Mouse (Mus musculus): ENCODE data around the gene Gpr4. TPM values are rescaled to one million over a fixed set of nuclear protein-coding genes. Genes with fewer than 3 reads are reported as not detected.

The Gpr4 gene
- total RNA-seq (2014; rRNA removed) (3.8 and 4.5 TPM in 2 replicates), polyA plus RNA-seq (2015; fragmentation: Nextera tagmentation; extraction: Ambion mirVana) (4.1 and 4.4 TPM in 2 replicates)

DNA sequence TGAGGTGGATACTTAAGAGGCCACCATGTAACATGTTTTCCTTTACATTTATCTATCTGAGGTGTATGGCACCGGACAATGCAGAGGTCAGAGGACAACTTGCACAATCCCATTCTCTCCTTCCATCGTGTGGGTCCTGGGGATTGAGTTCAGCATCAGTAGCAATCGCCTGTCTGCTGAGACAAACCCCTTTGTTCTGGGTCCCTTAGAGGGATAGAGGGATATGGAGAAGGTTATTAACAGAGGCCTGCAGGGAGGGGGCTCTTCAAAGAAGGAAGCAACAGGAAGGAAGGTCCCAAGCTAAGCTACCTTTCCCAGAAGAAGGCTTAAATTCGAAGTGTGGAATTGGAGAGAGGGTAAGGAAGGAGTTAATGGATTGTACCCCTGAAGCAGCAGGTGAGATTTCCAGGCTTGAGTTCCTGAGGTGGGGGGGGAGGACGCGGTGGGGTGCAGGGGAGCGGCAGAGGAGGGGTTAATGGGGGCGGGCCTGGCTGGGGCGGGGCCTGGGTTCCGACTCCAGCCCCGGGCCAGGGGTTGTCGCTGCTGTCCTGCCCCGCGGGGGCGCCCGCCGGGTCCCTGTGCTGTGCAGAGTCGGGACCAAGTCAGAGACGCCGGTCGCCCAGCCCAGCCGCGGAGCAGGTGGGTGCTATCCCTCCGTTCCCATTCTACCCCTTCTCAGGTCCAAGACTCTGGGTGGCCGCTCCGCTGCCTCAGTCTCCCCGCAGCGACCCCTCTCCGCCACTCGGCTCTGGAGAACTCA, at the start of gene Gpr4:
Gpr4 (plus strand) TSS at position 543 of the 760 bp plus-strand sequence.
- peak within 1 kb of the TSS; percentile 44 for H3K4me3 ChIP-seq (ENCODE audit: low read length)
- H3K36me3 ChIP-seq (ENCODE audit: insufficient read depth, low read length) = no peaks in the 10 kb centered on the region
- 2% methylated on average over 21 of the region's 30 CpGs for WGBS
- peak within 1 kb of the TSS; percentile 44; the same call in 1 of the 2 replicates for H3K9ac ChIP-seq (replicated peaks; ENCODE audit: low read length)
- DNase-seq (ENCODE audit: low spot score) (peak; percentile 50), ATAC-seq (peak; percentile 63; the same call in 1 of the 2 replicates)
- H3K27ac ChIP-seq = no peak within 1 kb of the TSS
- no peak for TF ChIP-seq CTCF (IDR thresholded peaks at IDR 0.05; ENCODE audit: low read depth)
- peak within 1 kb of the TSS; percentile 80 for H3K4me2 ChIP-seq (ENCODE audit: low read depth, low read length)
- H3K27me3 ChIP-seq (ENCODE audit: insufficient read depth, low read length) = no peaks in the 10 kb centered on the region
- no peaks in the 10 kb centered on the region for H3K9me3 ChIP-seq (ENCODE audit: low read length)
- no peaks in the 10 kb centered on the region for H3K4me1 ChIP-seq (ENCODE audit: insufficient read depth, low read length)

- Histone ChIP-seq H3K27me3 (ENCODE audit: insufficient read depth, low read length) (no peaks in the 10 kb centered on the region), H3K4me1 (ENCODE audit: insufficient read depth, low read length) (peaks cover 4% of the 10 kb centered on the region; the same call in 1 of the 2 replicates), H3K4me3 (ENCODE audit: low read length) (no peak overlapping the region), H3K27ac (no peak overlapping the region), H3K4me2 (ENCODE audit: low read depth, low read length) (no peak overlapping the region), H3K9ac (replicated peaks; ENCODE audit: low read length) (no peak overlapping the region), H3K36me3 (ENCODE audit: insufficient read depth, low read length) (no peaks in the 10 kb centered on the region), H3K9me3 (ENCODE audit: low read length) (no peaks in the 10 kb centered on the region)
- no peak for ATAC-seq
- DNase-seq (ENCODE audit: low spot score) = no peak
- TF ChIP-seq CTCF (IDR thresholded peaks at IDR 0.05; ENCODE audit: low read depth) = no peak
- 89% methylated on average over 7 of the region's 7 CpGs for WGBS
Observed at GRCm38 (mm10) chr7:19162928-19163327, 49.4 kb upstream of the Gpr4 start.

DNA sequence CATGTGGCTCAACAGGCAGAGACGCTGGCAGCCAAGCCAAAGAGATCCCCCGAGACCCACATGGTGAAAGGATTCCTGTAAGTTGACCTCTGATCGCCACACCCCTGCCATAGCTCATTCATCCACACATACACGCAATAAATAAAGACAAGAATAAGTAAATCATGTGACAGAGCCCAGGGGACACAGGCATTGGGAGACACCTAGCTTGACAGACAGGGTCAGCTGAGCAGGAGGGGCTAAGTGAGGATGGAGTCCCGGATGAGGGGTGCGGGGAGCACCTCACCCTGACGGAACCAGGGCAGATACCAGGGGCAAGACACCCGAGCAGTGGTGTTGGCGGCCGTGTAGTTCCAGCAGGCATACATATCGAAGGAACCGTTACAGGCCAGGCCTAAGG, 48.6 kb upstream of the Gpr4 start:
- Histone ChIP-seq H3K27ac (no peak overlapping the region), H3K27me3 (ENCODE audit: insufficient read depth, low read length) (no peaks in the 10 kb centered on the region), H3K4me1 (ENCODE audit: insufficient read depth, low read length) (peaks cover 4% of the 10 kb centered on the region; the same call in 1 of the 2 replicates), H3K9me3 (ENCODE audit: low read length) (no peaks in the 10 kb centered on the region), H3K4me2 (ENCODE audit: low read depth, low read length) (no peak overlapping the region), H3K9ac (replicated peaks; ENCODE audit: low read length) (no peak overlapping the region), H3K36me3 (ENCODE audit: insufficient read depth, low read length) (no peaks in the 10 kb centered on the region), H3K4me3 (ENCODE audit: low read length) (no peak overlapping the region)
- WGBS = 32% methylated on average over 12 of the region's 12 CpGs
- no peak for DNase-seq (ENCODE audit: low spot score)
- TF ChIP-seq CTCF (IDR thresholded peaks at IDR 0.05; ENCODE audit: low read depth) = no peak
- no peak for ATAC-seq

- H3K4me3 ChIP-seq (ENCODE audit: low read length) = no peak overlapping the region
- H3K36me3 ChIP-seq (ENCODE audit: insufficient read depth, low read length) = no peaks in the 10 kb centered on the region
- no peaks in the 10 kb centered on the region for H3K9me3 ChIP-seq (ENCODE audit: low read length)
- H3K9ac ChIP-seq (replicated peaks; ENCODE audit: low read length) = no peak overlapping the region
- no peak overlapping the region for H3K4me2 ChIP-seq (ENCODE audit: low read depth, low read length)
- H3K4me1 ChIP-seq (ENCODE audit: insufficient read depth, low read length) = peaks cover 4% of the 10 kb centered on the region; the same call in 1 of the 2 replicates
- DNase-seq (ENCODE audit: low spot score) (no peak), ATAC-seq (0 out of 2 replicates have a peak, but pooled peaks have one; percentile 18)
- WGBS = under 1% methylated on average over 6 of the region's 6 CpGs
- H3K27me3 ChIP-seq (ENCODE audit: insufficient read depth, low read length) = no peaks in the 10 kb centered on the region
- no peak overlapping the region for H3K27ac ChIP-seq
- TF ChIP-seq CTCF (IDR thresholded peaks at IDR 0.05; ENCODE audit: low read depth) = no peak
Observed at GRCm38 (mm10) chr7:19164189-19164588, 48.1 kb upstream of the Gpr4 start.

GRCm38 (mm10) chr7:19164978-19165377, 47.4 kb upstream of the Gpr4 start:
- H3K9me3 ChIP-seq (ENCODE audit: low read length) = no peaks in the 10 kb centered on the region
- peak overlapping the region; percentile 21 for H3K4me2 ChIP-seq (ENCODE audit: low read depth, low read length)
- DNase-seq (ENCODE audit: low spot score) (no peak), ATAC-seq (no peak)
- 3% methylated on average over 13 of the region's 13 CpGs for WGBS
- TF ChIP-seq CTCF (IDR thresholded peaks at IDR 0.05; ENCODE audit: low read depth) = no peak
- no peaks in the 10 kb centered on the region for H3K36me3 ChIP-seq (ENCODE audit: insufficient read depth, low read length)
- H3K27ac ChIP-seq = no peak overlapping the region
- no peaks in the 10 kb centered on the region for H3K27me3 ChIP-seq (ENCODE audit: insufficient read depth, low read length)
- H3K4me1 ChIP-seq (ENCODE audit: insufficient read depth, low read length) = peaks cover 1% of the 10 kb centered on the region; the same call in 1 of the 2 replicates
- no peak overlapping the region for H3K4me3 ChIP-seq (ENCODE audit: low read length)
- no peak overlapping the region for H3K9ac ChIP-seq (replicated peaks; ENCODE audit: low read length)

DNA sequence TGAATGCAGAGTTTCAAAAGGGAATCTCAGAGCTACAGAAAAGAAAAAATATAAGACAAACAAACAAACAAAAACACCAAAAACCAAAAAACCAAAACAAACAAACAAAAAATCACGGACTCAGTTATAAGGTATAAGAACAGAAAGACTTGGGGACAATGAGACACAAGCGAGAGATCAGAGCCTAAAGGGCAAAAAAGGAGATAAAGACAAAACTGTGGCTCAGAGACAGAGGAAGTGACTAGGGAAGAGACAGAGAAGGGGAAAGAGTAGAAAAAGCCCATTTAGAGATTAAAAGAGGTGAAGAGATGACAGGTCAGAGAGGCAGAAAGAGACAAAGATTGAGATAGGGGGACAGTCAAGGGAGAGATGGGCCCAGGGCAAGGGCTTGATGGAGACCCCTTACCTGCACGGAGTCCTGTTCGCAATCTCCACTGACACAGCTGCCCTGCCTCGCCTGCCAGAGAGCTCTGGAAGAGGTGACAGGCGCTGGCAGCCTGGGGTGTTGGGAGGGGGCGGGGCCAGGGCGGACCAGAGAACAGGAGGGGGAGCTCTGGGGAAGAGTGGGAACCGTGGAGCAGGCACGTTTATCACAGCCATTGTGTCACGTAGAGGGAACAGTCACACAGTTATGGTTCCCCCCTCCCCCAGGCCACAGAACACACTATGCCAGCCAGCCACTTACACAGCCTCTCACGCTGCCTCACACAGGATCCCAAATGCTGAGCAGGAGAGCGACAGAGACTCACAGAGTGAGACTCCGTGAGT, 46.5 kb upstream of the Gpr4 start, which contains the start of gene Gipr:
Gipr (minus strand) TSS at position 472 of the 768 bp plus-strand sequence.
- no peaks in the 10 kb centered on the region; the same call in 1 of the 2 replicates for H3K4me1 ChIP-seq (ENCODE audit: insufficient read depth, low read length)
- no peaks in the 10 kb centered on the region for H3K36me3 ChIP-seq (ENCODE audit: insufficient read depth, low read length)
- H3K27ac ChIP-seq = no peak within 1 kb of the TSS
- no peaks in the 10 kb centered on the region for H3K27me3 ChIP-seq (ENCODE audit: insufficient read depth, low read length)
- no peaks in the 10 kb centered on the region for H3K9me3 ChIP-seq (ENCODE audit: low read length)
- no peak for TF ChIP-seq CTCF (IDR thresholded peaks at IDR 0.05; ENCODE audit: low read depth)
- WGBS = 10% methylated on average over 14 of the region's 14 CpGs
- ATAC-seq = 0 out of 2 replicates have a peak, but pooled peaks have one; percentile 8
- H3K9ac ChIP-seq (replicated peaks; ENCODE audit: low read length) = no peak within 1 kb of the TSS
- DNase-seq (ENCODE audit: low spot score) = no peak
- peak within 1 kb of the TSS; percentile 21 for H3K4me2 ChIP-seq (ENCODE audit: low read depth, low read length)
- H3K4me3 ChIP-seq (ENCODE audit: low read length) = no peak within 1 kb of the TSS
